Mouse (Mus musculus) cerebellum, adult 18-20 months (tissue): Measurements from ENCODE around the gene Nr5a2.

Source experiments
- DNase-seq, 2 experiments: peaks; one replicate each; pipeline ENCODE4 v3.0.0; 2021

Gene Nr5a2

GRCm38 (mm10) chr1:136960428-136961012 is at the start of gene Nr5a2:
Gene Nr5a2 (minus strand): TSS chr1:136960448.
- DNase-seq: no peak

GRCm38 (mm10) chr1:137008726-137009239 is 48.5 kb upstream of the Nr5a2 start:
- no peak for DNase-seq

GRCm38 (mm10) chr1:137003816-137004215 is 43.6 kb upstream of the Nr5a2 start:
- DNase-seq: no peak

GRCm38 (mm10) chr1:137003144-137003543 is 42.9 kb upstream of the Nr5a2 start:
- no peak for DNase-seq

GRCm38 (mm10) chr1:136991762-136992352 is 31.6 kb upstream of the Nr5a2 start:
- no peak for DNase-seq

GRCm38 (mm10) chr1:136980253-136980893 is 20.1 kb upstream of the Nr5a2 start:
- DNase-seq: no peak

GRCm38 (mm10) chr1:136977867-136978266 is 17.6 kb upstream of the Nr5a2 start:
- DNase-seq: no peak

GRCm38 (mm10) chr1:136974040-136974439 is 13.8 kb upstream of the Nr5a2 start:
- no peak for DNase-seq

GRCm38 (mm10) chr1:136973016-136973415 is 12.8 kb upstream of the Nr5a2 start:
- no peak for DNase-seq

GRCm38 (mm10) chr1:136970995-136971394 is 10.7 kb upstream of the Nr5a2 start:
- DNase-seq: no peak

- DNase-seq: no peak
Measured at GRCm38 (mm10) chr1:136966728-136967386, 6.6 kb upstream of the Nr5a2 start.

- no peak for DNase-seq
Measured at GRCm38 (mm10) chr1:136959491-136959890, 757 bp downstream of the Nr5a2 start.

GRCm38 (mm10) chr1:136958666-136959065 is 1.6 kb downstream of the Nr5a2 start:
- DNase-seq: no peak

- DNase-seq: no peak
Measured at GRCm38 (mm10) chr1:136958185-136958584, 2.1 kb downstream of the Nr5a2 start.

- no peak for DNase-seq
Measured at GRCm38 (mm10) chr1:136957696-136958095, 2.6 kb downstream of the Nr5a2 start.

GRCm38 (mm10) chr1:136954108-136954494 is 6.1 kb downstream of the Nr5a2 start:
- DNase-seq: no peak

GRCm38 (mm10) chr1:136953444-136954107 is 6.7 kb downstream of the Nr5a2 start:
- DNase-seq: no peak

- no peak for DNase-seq
Measured at GRCm38 (mm10) chr1:136952609-136953311, 7.5 kb downstream of the Nr5a2 start.

- DNase-seq: no peak
Measured at GRCm38 (mm10) chr1:136951946-136952531, 8.2 kb downstream of the Nr5a2 start.

GRCm38 (mm10) chr1:136951155-136951650 is 9.0 kb downstream of the Nr5a2 start:
- DNase-seq: no peak

- no peak for DNase-seq
Measured at GRCm38 (mm10) chr1:136949323-136949741, 10.9 kb downstream of the Nr5a2 start.
